Mouse (Mus musculus): ENCODE results near the gene Dixdc1. TPM values are rescaled to one million over a fixed set of nuclear protein-coding genes. Genes with fewer than 3 reads are reported as not detected.

Gene Dixdc1
- polyA plus RNA-seq, 1 experiment from 2014 or later, result 24.7 TPM

- Histone ChIP-seq H3K27me3 (no peaks in the 10 kb centered on the region), H3K4me3 (no peak overlapping the region), H3K4me2 (replicated peaks) (no peak overlapping the region), H3K27ac (replicated peaks) (no peak overlapping the region), H3K9ac (replicated peaks) (no peak overlapping the region), H3K4me1 (peaks cover 35% of the 10 kb centered on the region), H3K36me3 (peaks cover 20% of the 10 kb centered on the region; the same call in 1 of the 2 replicates), H3K9me3 (no peaks in the 10 kb centered on the region)
- ATAC-seq (replicated peaks), result no peak
- 14% methylated on average over 10 of the region's 10 CpGs for WGBS
These were observed 45.7 kb downstream of the Dixdc1 start for GRCm38 (mm10) chr9:50693631-50694030.

- H3K4me1 ChIP-seq, result peaks cover 30% of the 10 kb centered on the region
- 16% methylated on average over 13 of the region's 13 CpGs for WGBS
- H3K27ac ChIP-seq (replicated peaks), result no peak overlapping the region
- H3K9me3 ChIP-seq, result no peaks in the 10 kb centered on the region
- H3K36me3 ChIP-seq, result peaks cover 20% of the 10 kb centered on the region; the same call in 1 of the 2 replicates
- ATAC-seq (replicated peaks), result no peak
- peak overlapping the region; percentile 16; the same call in 1 of the 2 replicates for H3K4me2 ChIP-seq (replicated peaks)
- no peak overlapping the region for H3K9ac ChIP-seq (replicated peaks)
- no peak overlapping the region for H3K4me3 ChIP-seq
- no peaks in the 10 kb centered on the region for H3K27me3 ChIP-seq
These were observed 46.4 kb downstream of the Dixdc1 start for GRCm38 (mm10) chr9:50692626-50693580.

GRCm38 (mm10) chr9:50686866-50687652 lies 52.3 kb downstream of the Dixdc1 start:
- Histone ChIP-seq H3K27me3 (no peaks in the 10 kb centered on the region), H3K4me1 (no peaks in the 10 kb centered on the region), H3K36me3 (peaks cover 46% of the 10 kb centered on the region), H3K9ac (replicated peaks) (no peak overlapping the region), H3K27ac (replicated peaks) (no peak overlapping the region), H3K9me3 (no peaks in the 10 kb centered on the region), H3K4me3 (no peak overlapping the region), H3K4me2 (replicated peaks) (no peak overlapping the region)
- WGBS, result 83% methylated on average over 6 of the region's 6 CpGs
- ATAC-seq (replicated peaks), result no peak

GRCm38 (mm10) chr9:50681727-50682126 lies 57.6 kb downstream of the Dixdc1 start:
- Histone ChIP-seq H3K4me2 (replicated peaks) (no peak overlapping the region), H3K27me3 (no peaks in the 10 kb centered on the region), H3K9ac (replicated peaks) (no peak overlapping the region), H3K27ac (replicated peaks) (no peak overlapping the region), H3K36me3 (peaks cover 56% of the 10 kb centered on the region), H3K4me1 (no peaks in the 10 kb centered on the region), H3K9me3 (no peaks in the 10 kb centered on the region), H3K4me3 (no peak overlapping the region)
- ATAC-seq (replicated peaks), result no peak
- WGBS, result 77% methylated on average over 7 of the region's 7 CpGs

GRCm38 (mm10) chr9:50679406-50679805 lies 59.9 kb downstream of the Dixdc1 start:
- no peaks in the 10 kb centered on the region for H3K27me3 ChIP-seq
- WGBS, result 90% methylated on average over 1 of the region's 1 CpGs
- no peak overlapping the region for H3K27ac ChIP-seq (replicated peaks)
- H3K4me2 ChIP-seq (replicated peaks), result no peak overlapping the region
- no peak for ATAC-seq (replicated peaks)
- peaks cover 43% of the 10 kb centered on the region for H3K36me3 ChIP-seq
- no peak overlapping the region for H3K4me3 ChIP-seq
- no peaks in the 10 kb centered on the region for H3K4me1 ChIP-seq
- H3K9ac ChIP-seq (replicated peaks), result no peak overlapping the region
- H3K9me3 ChIP-seq, result no peaks in the 10 kb centered on the region

GRCm38 (mm10) chr9:50674771-50675170 lies 64.5 kb downstream of the Dixdc1 start:
- Histone ChIP-seq H3K27me3 (no peaks in the 10 kb centered on the region), H3K36me3 (0 out of 2 replicates have a peak, but pooled peaks cover 2% of the 10 kb centered on the region), H3K9me3 (no peaks in the 10 kb centered on the region), H3K4me1 (no peaks in the 10 kb centered on the region), H3K4me2 (replicated peaks) (no peak overlapping the region), H3K27ac (replicated peaks) (no peak overlapping the region), H3K9ac (replicated peaks) (no peak overlapping the region), H3K4me3 (no peak overlapping the region)
- 38% methylated on average over 1 of the region's 1 CpGs for WGBS
- ATAC-seq (replicated peaks), result no peak

GRCm38 (mm10) chr9:50670690-50671089 lies 68.6 kb downstream of the Dixdc1 start:
- Histone ChIP-seq H3K9ac (replicated peaks) (no peak overlapping the region), H3K4me1 (no peaks in the 10 kb centered on the region), H3K27me3 (no peaks in the 10 kb centered on the region), H3K9me3 (no peaks in the 10 kb centered on the region), H3K36me3 (peaks cover 20% of the 10 kb centered on the region), H3K4me3 (no peak overlapping the region), H3K27ac (replicated peaks) (no peak overlapping the region), H3K4me2 (replicated peaks) (no peak overlapping the region)
- WGBS, result 27% methylated on average over 5 of the region's 5 CpGs
- ATAC-seq (replicated peaks), result 0 out of 2 replicates have a peak, but pooled peaks have one; percentile 55

GRCm38 (mm10) chr9:50667579-50668498 lies 71.5 kb downstream of the Dixdc1 start:
- H3K27me3 ChIP-seq, result no peaks in the 10 kb centered on the region
- no peaks in the 10 kb centered on the region for H3K9me3 ChIP-seq
- peaks cover 28% of the 10 kb centered on the region for H3K36me3 ChIP-seq
- H3K4me2 ChIP-seq (replicated peaks), result no peak overlapping the region
- H3K4me3 ChIP-seq, result no peak overlapping the region
- 79% methylated on average over 8 of the region's 8 CpGs for WGBS
- no peak overlapping the region for H3K27ac ChIP-seq (replicated peaks)
- H3K4me1 ChIP-seq, result no peaks in the 10 kb centered on the region
- H3K9ac ChIP-seq (replicated peaks), result no peak overlapping the region
- no peak for ATAC-seq (replicated peaks)

- Histone ChIP-seq H3K27me3 (no peaks in the 10 kb centered on the region), H3K4me1 (no peaks in the 10 kb centered on the region), H3K9ac (replicated peaks) (no peak overlapping the region), H3K4me3 (no peak overlapping the region), H3K9me3 (no peaks in the 10 kb centered on the region), H3K27ac (replicated peaks) (no peak overlapping the region), H3K36me3 (peaks cover 28% of the 10 kb centered on the region), H3K4me2 (replicated peaks) (no peak overlapping the region)
- no peak for ATAC-seq (replicated peaks)
- WGBS, result 90% methylated on average over 6 of the region's 6 CpGs
These were observed 72.9 kb downstream of the Dixdc1 start for GRCm38 (mm10) chr9:50666442-50666841.

GRCm38 (mm10) chr9:50664826-50665225 lies 74.5 kb downstream of the Dixdc1 start:
- Histone ChIP-seq H3K36me3 (peaks cover 28% of the 10 kb centered on the region), H3K4me2 (replicated peaks) (no peak overlapping the region), H3K4me3 (no peak overlapping the region), H3K27ac (replicated peaks) (no peak overlapping the region), H3K4me1 (peaks cover 6% of the 10 kb centered on the region), H3K9me3 (no peaks in the 10 kb centered on the region), H3K27me3 (no peaks in the 10 kb centered on the region), H3K9ac (replicated peaks) (no peak overlapping the region)
- ATAC-seq (replicated peaks), result no peak
- 86% methylated on average over 5 of the region's 5 CpGs for WGBS

- Histone ChIP-seq H3K9me3 (no peaks in the 10 kb centered on the region), H3K4me3 (peak overlapping the region; percentile 80), H3K27ac (replicated peaks) (no peak overlapping the region), H3K4me1 (peaks cover 19% of the 10 kb centered on the region), H3K27me3 (no peaks in the 10 kb centered on the region), H3K36me3 (peaks cover 16% of the 10 kb centered on the region; the same call in 1 of the 2 replicates), H3K4me2 (replicated peaks) (peak overlapping the region; percentile 72), H3K9ac (replicated peaks) (peak overlapping the region; percentile 84)
- ATAC-seq (replicated peaks), result no peak
- 13% methylated on average over 12 of the region's 12 CpGs for WGBS
These were observed 78.9 kb downstream of the Dixdc1 start for GRCm38 (mm10) chr9:50660431-50660830.
